Mouse (Mus musculus) embryonic stem cell, embryonic (primary cell): ENCODE measurements at regions not wholly inside any gene's neighbourhood (a gene's known extent, or its start where the extent isn't known, plus 50 kb on each side); places are given as distances from the start of the nearest gene placed in this dataset.

Source experiments
- CTCF ChIA-PET, 4 experiments: fragments of 300-600 bp in 2 of 4; fragments of 350-600 bp in 2 of 4; sonication (Branson Sonifier 250); formaldehyde crosslinking; loops; one replicate each; lab custom pipeline; 2022; ENCODE audit warnings: inconsistent platforms in 2 of 4; lab: Charles Lee
- POLR2A ChIA-PET, 4 experiments: fragments of 300-600 bp in 2 of 4; fragments of 350-600 bp in 2 of 4; sonication (Branson Sonifier 250); formaldehyde crosslinking; loops; one replicate each; lab custom pipeline; 2022; ENCODE audit warnings: antibody characterized with exemption in 4 of 4, inconsistent platforms in 1 of 4; lab: Charles Lee

GRCm38 (mm10) chr11:57583636-57584277 lies 61.5 kb upstream of the Galnt10 start:
- ChIA-PET CTCF (interaction anchor here in 3 of 4 experiments (0.5 to 1.3 kb wide), 12 partner anchors 16 to 642 kb away, joined by 3 to 9 read pairs (median 4); partner anchors contain the start of gene Gemin5 (in 1 of the 3)), POLR2A (interaction anchor here in 2 of 4 experiments (0.6 to 2.3 kb wide), 7 partner anchors 16 to 81 kb away, joined by 3 to 7 read pairs (median 6); partner anchors contain the start of genes Fam114a2 (in 1 of the 2) and Mfap3 (in 1 of the 2))

DNA sequence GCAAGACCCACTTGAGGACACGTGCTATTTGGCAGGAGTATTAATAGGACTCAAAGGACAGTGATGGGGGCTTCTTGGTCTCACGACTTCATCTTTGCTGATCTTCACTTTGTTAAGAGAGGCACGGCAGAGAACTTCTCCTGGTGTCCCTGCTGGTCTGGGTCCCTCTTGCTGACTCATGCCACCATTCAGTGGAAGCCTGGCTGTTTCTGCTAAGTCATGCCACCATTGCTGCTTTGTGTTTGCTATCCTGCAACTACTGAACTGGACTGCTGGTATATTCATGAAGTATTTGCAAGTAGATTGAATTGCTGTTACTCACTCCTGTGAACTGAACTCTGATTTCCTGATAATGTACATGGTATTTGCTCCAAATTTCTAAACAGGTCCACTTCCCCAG lies 59.6 kb upstream of the Galnt10 start:
- POLR2A ChIA-PET, result interaction anchor here in 1 of 4 experiments (1.6 kb wide), 1 partner anchor 11 kb away, joined by 4 read pairs; no protein-coding TSS in a partner anchor
- CTCF ChIA-PET, result no interaction called here

DNA sequence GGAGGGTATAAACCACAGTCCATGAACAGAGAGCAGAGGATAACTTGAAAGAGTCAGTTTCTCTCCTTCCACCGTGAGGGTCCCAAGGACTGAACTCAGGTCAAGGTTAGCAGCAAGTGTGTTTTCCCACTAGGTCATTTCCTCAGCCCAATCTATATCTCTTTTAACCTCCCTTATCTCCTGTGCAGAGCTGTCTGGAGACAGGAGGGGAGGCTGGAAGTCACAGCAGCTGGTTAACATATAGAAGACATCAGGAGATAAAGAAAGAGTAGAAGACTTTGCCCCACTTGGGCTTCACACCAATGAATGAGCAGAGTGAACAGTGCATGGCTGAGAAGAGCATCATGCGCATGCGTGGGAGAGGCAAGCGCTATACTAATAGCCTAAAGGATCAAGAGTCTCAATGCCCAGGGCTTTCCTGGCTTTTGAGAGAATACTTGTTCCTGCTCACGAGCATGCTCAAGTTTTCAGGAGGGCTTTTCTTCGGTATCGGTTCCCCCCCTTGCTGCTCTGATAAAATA lies 53.0 kb upstream of the Galnt10 start:
- CTCF ChIA-PET, result no interaction called here
- POLR2A ChIA-PET, result no interaction called here
